Mouse (Mus musculus) C2C12 (cell line): ENCODE results near the gene Asb15.

Experiments used
- CTCF ChIP-seq: IDR thresholded peaks from one replicate; pipeline ENCODE4 v1.5.1; 2011; ENCODE audit not compliant: control insufficient read depth, insufficient read depth, insufficient read length
- MYOD1 ChIP-seq: IDR thresholded peaks from one replicate; pipeline ENCODE4 v1.6.1; 2011; ENCODE audit warnings: low read depth; ENCODE audit not compliant: control insufficient read depth, insufficient read length
- USF1 ChIP-seq: IDR thresholded peaks from one replicate; pipeline ENCODE4 v1.6.1; 2011; ENCODE audit warnings: low read depth, mild to moderate bottlenecking, control low read depth, moderate library complexity

GRCm38 (mm10) chr6:24620936-24621335 is 93.0 kb downstream of the Asb15 start:
- TF ChIP-seq CTCF (no peak), USF1 (no peak), MYOD1 (no peak)
